Mouse (Mus musculus) lung, embryonic 14.5 days (tissue): Measurements from ENCODE around the gene Arpin. TPM values are rescaled to one million over a fixed set of nuclear protein-coding genes. Genes with fewer than 3 reads are reported as not detected.

ENCODE experiments used
- ATAC-seq: fragments of 200-750 bp; cut with Nextera tagmentation; 2 replicates; pipeline ENCODE4 v1.8.0; 2017; ENCODE audit warnings: mild to moderate bottlenecking, moderate TSS enrichment, moderate library complexity; ENCODE audit not compliant: insufficient read depth
- DNase-seq: peaks from one replicate; pipeline ENCODE4 v3.0.0-alpha.2; 2015
- H3K27ac ChIP-seq: fragments of 300-500 bp; sonication (generic); 2 replicates; pipeline ENCODE4 v1.5.1; 2014; ENCODE audit warnings: low read depth, mild to moderate bottlenecking, moderate library complexity
- H3K27me3 ChIP-seq: fragments of 300-500 bp; sonication (generic); 2 replicates; pipeline ENCODE4 v1.6.1; 2014; ENCODE audit warnings: low read length, control low read depth; ENCODE audit not compliant: insufficient read depth
- H3K36me3 ChIP-seq: fragments of 300-500 bp; sonication (generic); 2 replicates; pipeline ENCODE4 v1.6.1; 2014; ENCODE audit warnings: control low read depth; ENCODE audit not compliant: insufficient read depth
- H3K4me1 ChIP-seq: fragments of 300-500 bp; sonication (generic); 2 replicates; pipeline ENCODE4 v1.6.1; 2014; ENCODE audit warnings: antibody characterized with exemption, control low read depth; ENCODE audit not compliant: insufficient read depth
- H3K4me2 ChIP-seq: fragments of 300-500 bp; sonication (generic); 2 replicates; pipeline ENCODE4 v1.6.1; 2014; ENCODE audit warnings: mild to moderate bottlenecking
- H3K4me3 ChIP-seq: fragments of 300-500 bp; sonication (generic); 2 replicates; pipeline ENCODE4 v1.5.1; 2014; ENCODE audit warnings: low read depth, low read length
- H3K9ac ChIP-seq: fragments of 300-500 bp; sonication (generic); 2 replicates; pipeline ENCODE4 v1.6.1; 2014
- H3K9me3 ChIP-seq: fragments of 300-500 bp; sonication (generic); 2 replicates; pipeline ENCODE4 v1.6.1; 2016; ENCODE audit warnings: low read depth, low read length, control low read depth
- CTCF ChIP-seq: IDR thresholded peaks from 2 replicates; pipeline ENCODE4 v1.5.1; 2016; ENCODE audit warnings: antibody characterized with exemption, low read depth
- WGBS: fragments of 180-500 bp; shearing (Covaris S2); extraction: QIAGEN DNeasy Blood & Tissue Kit; methylation state at CpG from one replicate; pipeline ENCODE4 v1.1.7; 2014; 5-methylcytosine and 5-hydroxymethylcytosine counted together
- polyA plus RNA-seq: library from polyadenylated mRNA; unstranded; fragments of >200 nt; fragmentation: Nextera tagmentation; extraction: Ambion mirVana; gene quantifications from 2 replicates; pipeline ENCODE4 v1.2.1, GENCODE M21; 2014

The Arpin gene
- polyA plus RNA-seq: 25.3 and 26.8 TPM in 2 replicates

DNA sequence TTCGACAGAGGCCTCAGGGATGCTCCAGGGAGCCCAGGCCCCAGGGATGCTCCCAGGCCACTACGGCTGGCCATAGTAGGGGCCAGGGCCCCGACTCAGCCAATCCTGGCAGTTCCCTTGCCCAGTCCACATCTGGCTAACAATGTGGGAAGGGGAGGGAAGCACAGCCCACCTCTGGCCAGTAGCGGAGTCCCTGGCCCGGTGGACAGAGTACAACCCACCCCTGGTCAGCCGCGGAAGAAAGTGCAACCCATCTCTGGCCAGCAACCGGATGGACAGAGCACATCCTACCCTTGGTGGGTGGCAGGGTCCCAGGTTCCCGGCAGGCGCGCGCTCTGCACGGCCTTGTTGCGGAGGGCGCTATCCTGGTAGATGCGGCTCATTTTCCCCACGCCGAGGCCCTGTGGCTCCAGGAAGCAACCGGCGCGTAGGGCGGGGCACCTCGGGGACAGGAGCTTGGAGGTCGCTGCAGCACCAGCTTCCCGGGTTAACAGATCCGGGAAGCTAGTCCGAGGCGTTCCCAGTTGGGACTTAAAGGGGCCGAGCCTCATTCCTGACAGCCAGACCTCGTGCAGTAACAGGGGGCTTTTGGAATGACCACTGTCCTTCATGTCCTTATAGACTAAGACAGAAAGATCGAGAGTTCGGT is at the start of gene Arpin:
Gene Arpin (minus strand): TSS at position 498 of the 649 bp plus-strand sequence.
- Histone ChIP-seq H3K4me1 (peaks cover 9% of the 10 kb centered on the region; the same call in 1 of the 2 replicates), H3K9ac (peak within 1 kb of the TSS; percentile 56), H3K27ac (peak within 1 kb of the TSS; percentile 77), H3K36me3 (no peaks in the 10 kb centered on the region), H3K9me3 (no peaks in the 10 kb centered on the region), H3K27me3 (no peaks in the 10 kb centered on the region), H3K4me3 (peak within 1 kb of the TSS; percentile 50), H3K4me2 (peak within 1 kb of the TSS; percentile 64)
- TF ChIP-seq CTCF: peak; percentile 3; the same call in 1 of the 2 replicates
- DNase-seq (peak; percentile 85), ATAC-seq (peak; percentile 86)
- WGBS: 1% methylated on average over 32 of the region's 32 CpGs

DNA sequence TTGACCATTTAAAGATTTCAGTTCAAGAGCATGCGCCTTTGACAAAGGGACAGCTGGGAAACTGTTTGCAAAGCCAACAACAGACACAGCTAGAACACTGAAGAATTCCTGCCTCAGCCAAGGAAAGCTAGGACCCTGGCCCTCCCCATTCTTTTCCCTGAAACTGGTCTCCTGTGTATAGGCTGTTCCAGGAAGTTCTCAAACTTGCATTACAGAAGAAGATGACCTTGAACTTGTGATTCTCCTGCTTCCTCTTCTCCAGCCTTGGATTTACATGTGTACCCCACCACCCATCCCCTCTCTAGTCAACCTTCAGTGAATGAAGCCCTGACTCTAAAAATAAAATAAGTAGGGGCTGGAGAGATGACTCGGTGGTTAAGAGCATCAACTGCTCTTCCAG is 40.2 kb upstream of the Arpin start:
- H3K4me3 ChIP-seq: no peak overlapping the region
- no peaks in the 10 kb centered on the region for H3K9me3 ChIP-seq

GRCm38 (mm10) chr7:79972195-79972594 is 37.0 kb upstream of the Arpin start:
- DNase-seq (no peak), ATAC-seq (no peak)
- H3K27me3 ChIP-seq: no peaks in the 10 kb centered on the region
- TF ChIP-seq CTCF: no peak
- WGBS: 78% methylated on average over 5 of the region's 5 CpGs
- H3K36me3 ChIP-seq: no peaks in the 10 kb centered on the region
- no peak overlapping the region for H3K4me3 ChIP-seq
- no peak overlapping the region for H3K27ac ChIP-seq
- no peaks in the 10 kb centered on the region for H3K9me3 ChIP-seq
- no peak overlapping the region for H3K9ac ChIP-seq
- no peak overlapping the region for H3K4me2 ChIP-seq
- no peaks in the 10 kb centered on the region for H3K4me1 ChIP-seq

More for the DNA sequence above, 40.2 kb upstream of the Arpin start:
- Histone ChIP-seq H3K27ac (no peak overlapping the region), H3K27me3 (no peaks in the 10 kb centered on the region), H3K36me3 (no peaks in the 10 kb centered on the region), H3K9ac (no peak overlapping the region), H3K4me1 (no peaks in the 10 kb centered on the region), H3K4me2 (no peak overlapping the region)
- 81% methylated on average over 2 of the region's 2 CpGs for WGBS
- ATAC-seq: no peak
- TF ChIP-seq CTCF: no peak
- DNase-seq: no peak

- no peak overlapping the region for H3K9ac ChIP-seq
- no peak overlapping the region for H3K27ac ChIP-seq
- no peaks in the 10 kb centered on the region for H3K36me3 ChIP-seq
- H3K4me3 ChIP-seq: no peak overlapping the region
- 47% methylated on average over 1 of the region's 1 CpGs for WGBS
- no peaks in the 10 kb centered on the region for H3K27me3 ChIP-seq
- no peak for DNase-seq
- ATAC-seq: no peak
- no peak overlapping the region for H3K4me2 ChIP-seq
- no peak for TF ChIP-seq CTCF
- no peaks in the 10 kb centered on the region for H3K9me3 ChIP-seq
- H3K4me1 ChIP-seq: no peaks in the 10 kb centered on the region
Observed at GRCm38 (mm10) chr7:79970336-79970735, 35.2 kb upstream of the Arpin start.

DNA sequence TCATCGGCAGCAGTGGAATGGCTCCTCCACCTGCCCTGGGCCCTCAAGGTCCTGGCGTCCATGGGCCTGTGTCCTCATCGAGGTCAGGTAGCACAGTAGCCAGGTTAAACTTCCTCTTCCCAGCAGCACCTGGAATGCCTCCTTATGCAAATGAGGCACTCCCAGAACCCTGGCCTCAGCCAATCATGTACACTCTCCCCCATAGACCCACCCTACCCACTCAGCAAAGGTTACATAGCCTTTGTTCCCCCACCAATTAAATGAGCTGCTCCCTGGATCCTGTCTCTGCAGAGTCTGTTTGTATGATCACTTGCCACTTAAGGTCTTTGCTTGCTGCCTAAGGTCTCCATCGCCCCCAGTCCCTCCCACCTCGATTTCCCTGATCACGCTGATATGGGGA is 33.2 kb upstream of the Arpin start:
- no peak for TF ChIP-seq CTCF
- Histone ChIP-seq H3K27me3 (no peaks in the 10 kb centered on the region), H3K36me3 (no peaks in the 10 kb centered on the region), H3K4me1 (no peaks in the 10 kb centered on the region), H3K9me3 (no peaks in the 10 kb centered on the region), H3K9ac (no peak overlapping the region), H3K27ac (no peak overlapping the region), H3K4me3 (no peak overlapping the region), H3K4me2 (no peak overlapping the region)
- ATAC-seq (no peak), DNase-seq (no peak)
- 73% methylated on average over 6 of the region's 6 CpGs for WGBS

GRCm38 (mm10) chr7:79961600-79961999 is 26.4 kb upstream of the Arpin start:
- no peak overlapping the region for H3K27ac ChIP-seq
- no peaks in the 10 kb centered on the region for H3K9me3 ChIP-seq
- H3K4me1 ChIP-seq: no peaks in the 10 kb centered on the region
- 58% methylated on average over 1 of the region's 1 CpGs for WGBS
- DNase-seq (no peak), ATAC-seq (no peak)
- no peak overlapping the region for H3K4me3 ChIP-seq
- H3K27me3 ChIP-seq: no peaks in the 10 kb centered on the region
- peak; percentile 27 for TF ChIP-seq CTCF
- H3K4me2 ChIP-seq: no peak overlapping the region
- H3K36me3 ChIP-seq: no peaks in the 10 kb centered on the region
- no peak overlapping the region for H3K9ac ChIP-seq

DNA sequence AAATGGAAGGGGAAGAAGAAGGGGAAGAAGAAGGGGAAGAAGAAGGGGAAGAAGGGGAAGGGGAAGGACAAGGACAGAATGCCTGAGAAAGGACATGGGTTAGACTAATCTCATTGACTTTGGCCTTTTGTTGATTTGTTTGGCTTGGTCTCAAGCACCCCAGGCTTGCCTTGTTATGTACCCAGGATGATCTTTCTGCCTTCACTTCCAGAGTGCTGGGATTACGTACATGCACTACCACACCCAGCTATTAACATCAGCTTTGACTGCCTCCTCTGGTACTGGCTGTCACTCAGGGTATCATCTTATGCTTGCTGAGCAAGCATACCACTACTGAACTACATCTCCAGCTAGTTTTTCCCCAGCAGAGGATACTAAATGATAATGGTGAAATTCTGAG is 21.0 kb upstream of the Arpin start:
- H3K9ac ChIP-seq: no peak overlapping the region

More for the DNA sequence above, 21.0 kb upstream of the Arpin start:
- Histone ChIP-seq H3K27me3 (no peaks in the 10 kb centered on the region), H3K4me2 (no peak overlapping the region), H3K9me3 (no peaks in the 10 kb centered on the region), H3K36me3 (no peaks in the 10 kb centered on the region), H3K4me3 (no peak overlapping the region), H3K27ac (no peak overlapping the region), H3K4me1 (no peaks in the 10 kb centered on the region)
- no peak for DNase-seq
- ATAC-seq: no peak
- no peak for TF ChIP-seq CTCF
- 90% methylated on average over 1 of the region's 1 CpGs for WGBS
